11 mouse cellular contexts compared by ENCODE assay signal in the genomic region with DNA sequence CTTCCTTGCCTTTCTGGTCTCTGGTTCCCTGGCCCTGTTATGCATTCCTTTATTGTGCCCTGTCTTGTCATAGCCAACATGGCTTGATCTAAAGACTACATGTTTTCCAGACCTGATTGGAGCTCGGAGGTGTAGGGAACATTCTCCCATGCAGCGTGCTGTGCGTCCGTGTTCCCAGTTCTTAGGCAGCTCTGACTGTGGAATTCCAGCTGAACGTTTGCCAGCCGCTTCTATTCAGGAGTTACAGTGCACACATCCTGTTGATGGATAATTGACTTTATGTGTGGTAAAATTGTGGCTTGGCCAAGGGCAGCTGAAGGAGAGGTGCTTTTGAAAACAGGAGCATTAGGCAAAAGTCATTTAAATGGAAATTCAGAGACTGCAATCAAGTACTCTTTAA. TPM values are rescaled to one million over a fixed set of nuclear protein-coding genes. Genes with fewer than 3 reads are reported as not detected.
DNase-seq lines count a peak whose midpoint lies in the region; ATAC-seq lines count a peak whose summit lies in the region.
"Had no signal": no experiment of that assay in that cellular context is flagged by ENCODE, and none has a peak within 500 bp of the region (broad histone marks: within the 10 kb centered on the region; RNA-seq: fewer than 3 reads in every experiment).

No protein-coding gene starts in this region.

- no peaks in the 10 kb centered on the region for H3K9me3 ChIP-seq in midbrain, embryonic 16.5 days (replicated peaks; ENCODE audit: control insufficient read depth, low read length, poor library complexity, severe bottlenecking)
- no peaks in the 10 kb centered on the region for H3K9me3 ChIP-seq in midbrain, embryonic 11.5 days (ENCODE audit: control insufficient read depth, low read length)

- H3K4me2 ChIP-seq in midbrain, embryonic 16.5 days (ENCODE audit: low read length), result no peak overlapping the region
- no peak overlapping the region for H3K4me2 ChIP-seq in midbrain, embryonic 11.5 days

- no peaks in the 10 kb centered on the region for H3K27me3 ChIP-seq in midbrain, embryonic 16.5 days (ENCODE audit: control insufficient read depth, insufficient read depth, low read depth, low read length)
- H3K27me3 ChIP-seq in midbrain, embryonic 11.5 days (ENCODE audit: control insufficient read depth, insufficient read depth, low read length), result no peaks in the 10 kb centered on the region

- 75% methylated on average over 6 of the region's 6 CpGs for WGBS in midbrain, embryonic 16.5 days
- 91% methylated on average over 6 of the region's 6 CpGs for WGBS in midbrain, embryonic 11.5 days

- H3K9ac ChIP-seq in midbrain, embryonic 16.5 days (ENCODE audit: low read depth, low read length), result no peak overlapping the region
- no peak overlapping the region for H3K9ac ChIP-seq in midbrain, embryonic 11.5 days (ENCODE audit: low read length)

- 0 out of 2 replicates have a peak overlapping the region, but pooled peaks have one; percentile 3 for H3K27ac ChIP-seq in midbrain, embryonic 16.5 days (ENCODE audit: low read length)
- no peak overlapping the region for H3K27ac ChIP-seq in midbrain, embryonic 11.5 days (ENCODE audit: low read depth, low read length)

- no peaks in the 10 kb centered on the region; the same call in 1 of the 2 replicates for H3K4me1 ChIP-seq in midbrain, embryonic 16.5 days (ENCODE audit: control insufficient read depth, insufficient read depth, low read length)
- no peaks in the 10 kb centered on the region for H3K4me1 ChIP-seq in midbrain, embryonic 11.5 days (ENCODE audit: control insufficient read depth, insufficient read depth, low read length)

- peaks cover 15% of the 10 kb centered on the region; the same call in 1 of the 2 replicates for H3K36me3 ChIP-seq in midbrain, embryonic 16.5 days (ENCODE audit: control insufficient read depth, insufficient read depth, low read length)
- H3K36me3 ChIP-seq in midbrain, embryonic 11.5 days (ENCODE audit: control insufficient read depth, insufficient read depth, low read length), result no peaks in the 10 kb centered on the region

- ATAC-seq in frontal cortex, adult (ENCODE audit: low TSS enrichment), result 0 out of 2 replicates have a peak, but pooled peaks have one; percentile 8
- no peak for ATAC-seq in midbrain, embryonic 16.5 days
- no peak for ATAC-seq in midbrain, embryonic 11.5 days (ENCODE audit: low FRiP score)
- ATAC-seq in inflammation-experienced regulatory T-cells, adult 6 months, result no peak

- H3K4me3 ChIP-seq in midbrain, embryonic 16.5 days (ENCODE audit: low read depth, low read length), result no peak overlapping the region
- H3K4me3 ChIP-seq in midbrain, embryonic 11.5 days (ENCODE audit: low read depth, low read length), result no peak overlapping the region

- DNase-seq in frontal cortex, postnatal 10 days (ENCODE audit: low spot score in 2 of 2), result no peak
- no peak for DNase-seq in midbrain, embryonic 11.5 days (ENCODE audit: low spot score, missing footprints)
- DNase-seq in kidney, adult 11 months, result peak; percentile 87
- peak; percentile 11 for DNase-seq in skeletal muscle tissue, adult 2 months (ENCODE audit: low read depth, low spot score)
- no peak for DNase-seq in adrenal gland, adult 18-20 months (ENCODE audit: low spot score in 2 of 2)
- DNase-seq: cerebellum, adult 18-20 months had no signal

RNA-seq across cellular contexts. Expression of a gene that starts 36.9 kb away (rescaled TPM):
- polyA plus RNA-seq in midbrain, embryonic 16.5 days (2015; fragmentation: Nextera tagmentation; extraction: Ambion mirVana), result 0.09 TPM in 1 of 2 replicates, not detected in the other
- not detected in 2 replicates for polyA plus RNA-seq in midbrain, embryonic 11.5 days (2014; fragmentation: Nextera tagmentation; extraction: Ambion mirVana)
- under 1 TPM in 1 of 2 experiments, not detected in 1; 0.13 TPM for total RNA-seq in adrenal gland, adult 18-20 months (2021)
- polyA plus RNA-seq in inflammation-experienced regulatory T-cells, adult 6 months (2017; shearing (Covaris generic)), result under 1 TPM in 1 of 3 experiments, not detected in 2; 0.20 TPM
- total RNA-seq: gastrocnemius, postnatal 36 days had no signal
- polyA plus RNA-seq: C2C12 had no signal

Comparison
In these comparisons a context has a peak if more than half of its experiments do, and no peak if none do; other contexts are left out.
1. DNase-seq: peak in kidney, adult 11 months (single experiment) and skeletal muscle tissue, adult 2 months (single experiment); none in frontal cortex, postnatal 10 days (0 of 2), midbrain, embryonic 11.5 days (single experiment) and adrenal gland, adult 18-20 months (0 of 2).